Mouse (Mus musculus) stomach, embryonic 15.5 days (tissue): Measurements from ENCODE around the gene Yipf3. TPM values are rescaled to one million over a fixed set of nuclear protein-coding genes. Genes with fewer than 3 reads are reported as not detected.

Source experiments
- ATAC-seq: fragments of 200-750 bp; cut with Nextera tagmentation; 2 replicates; pipeline ENCODE4 v1.8.0; 2017; ENCODE audit warnings: low read depth, moderate number of reproducible peaks, moderate TSS enrichment; ENCODE audit not compliant: insufficient read depth, low FRiP score
- H3K27ac ChIP-seq: fragments of 300-500 bp; sonication (generic); 2 replicates; pipeline ENCODE4 v1.5.1; 2015; ENCODE audit warnings: mild to moderate bottlenecking, inconsistent platforms
- H3K27me3 ChIP-seq: fragments of 300-500 bp; sonication (generic); replicated peaks from 2 replicates; pipeline ENCODE4 v1.6.1; 2015; ENCODE audit warnings: inconsistent platforms
- H3K36me3 ChIP-seq: fragments of 300-500 bp; sonication (generic); 2 replicates; pipeline ENCODE4 v1.6.1; 2015; ENCODE audit warnings: inconsistent platforms
- H3K4me1 ChIP-seq: fragments of 300-500 bp; sonication (generic); 2 replicates; pipeline ENCODE4 v1.6.1; 2015; ENCODE audit warnings: inconsistent platforms
- H3K4me2 ChIP-seq: fragments of 300-500 bp; sonication (generic); 2 replicates; pipeline ENCODE4 v1.6.1; 2015; ENCODE audit warnings: mild to moderate bottlenecking, inconsistent platforms
- H3K4me3 ChIP-seq: fragments of 300-500 bp; sonication (generic); replicated peaks from 2 replicates; pipeline ENCODE4 v1.5.1; 2015; ENCODE audit warnings: inconsistent platforms
- H3K9ac ChIP-seq: fragments of 300-500 bp; sonication (generic); 2 replicates; pipeline ENCODE4 v1.6.1; 2015; ENCODE audit warnings: inconsistent platforms
- H3K9me3 ChIP-seq: fragments of 300-500 bp; sonication (generic); 2 replicates; pipeline ENCODE4 v1.6.1; 2016; ENCODE audit warnings: inconsistent platforms
- WGBS: fragments of 180-500 bp; shearing (Covaris S2); methylation state at CpG from one replicate; pipeline ENCODE4 v1.1.7; 2015; 5-methylcytosine and 5-hydroxymethylcytosine counted together
- polyA plus RNA-seq: library from polyadenylated mRNA; unstranded; fragments of >200 nt; fragmentation: Nextera tagmentation; extraction: Ambion mirVana; gene quantifications from 2 replicates; pipeline ENCODE4 v1.2.1, GENCODE M21; 2015

The Yipf3 gene
- polyA plus RNA-seq = 98.2 and 104 TPM in 2 replicates

GRCm38 (mm10) chr17:46247512-46248188, at the start of gene Yipf3, which contains the start of gene Polr1c:
TSS of gene Yipf3 (plus strand) at chr17:46248080.
TSS of gene Polr1c (minus strand) at chr17:46248054.
- H3K27me3 ChIP-seq = no peaks in the 10 kb centered on the region
- peak; percentile 90 for ATAC-seq
- H3K9me3 ChIP-seq = no peaks in the 10 kb centered on the region
- H3K27ac ChIP-seq = peak within 1 kb of the TSS; percentile 85
- H3K4me2 ChIP-seq = peak within 1 kb of the TSS; percentile 69
- under 1% methylated on average over 53 of the region's 53 CpGs for WGBS
- H3K9ac ChIP-seq = peak within 1 kb of the TSS; percentile 96
- peaks cover 17% of the 10 kb centered on the region for H3K4me1 ChIP-seq
- H3K36me3 ChIP-seq = peaks cover 54% of the 10 kb centered on the region
- H3K4me3 ChIP-seq = peak within 1 kb of the TSS; percentile 75

- peak overlapping the region; percentile 98; the same call in 1 of the 2 replicates for H3K4me3 ChIP-seq
- H3K9me3 ChIP-seq = no peaks in the 10 kb centered on the region
- H3K4me1 ChIP-seq = peaks cover 7% of the 10 kb centered on the region; the same call in 1 of the 2 replicates
- no peak overlapping the region for H3K27ac ChIP-seq
- H3K4me2 ChIP-seq = peak overlapping the region; percentile 70
- peak overlapping the region; percentile 4; the same call in 1 of the 2 replicates for H3K9ac ChIP-seq
- peaks cover 21% of the 10 kb centered on the region for H3K36me3 ChIP-seq
- ATAC-seq = no peak
- no peaks in the 10 kb centered on the region for H3K27me3 ChIP-seq
- 52% methylated on average over 6 of the region's 6 CpGs for WGBS
Measured at GRCm38 (mm10) chr17:46201151-46201550, 46.7 kb upstream of the Yipf3 start.

- under 1% methylated on average over 66 of the region's 66 CpGs for WGBS
- Histone ChIP-seq H3K9ac (peak within 1 kb of the TSS; percentile 89), H3K27ac (peak within 1 kb of the TSS; percentile 90), H3K4me3 (peak within 1 kb of the TSS; percentile 98), H3K36me3 (peaks cover 21% of the 10 kb centered on the region), H3K27me3 (no peaks in the 10 kb centered on the region), H3K4me2 (peak within 1 kb of the TSS; percentile 70), H3K9me3 (no peaks in the 10 kb centered on the region), H3K4me1 (peaks cover 7% of the 10 kb centered on the region; the same call in 1 of the 2 replicates)
- peak; percentile 95 for ATAC-seq
Measured at GRCm38 (mm10) chr17:46202421-46203071, 45.3 kb upstream of the Yipf3 start, which contains the start of the genes Polh and Xpo5. TSS of gene Polh (minus strand) at chr17:46202645. TSS of gene Xpo5 (plus strand) at chr17:46202782.

GRCm38 (mm10) chr17:46203078-46203477, 44.8 kb upstream of the Yipf3 start:
- H3K27ac ChIP-seq = peak overlapping the region; percentile 74
- no peaks in the 10 kb centered on the region for H3K9me3 ChIP-seq
- peak overlapping the region; percentile 98 for H3K4me3 ChIP-seq
- ATAC-seq = no peak; the same call in 1 of the 2 replicates
- peaks cover 21% of the 10 kb centered on the region for H3K36me3 ChIP-seq
- peaks cover 7% of the 10 kb centered on the region; the same call in 1 of the 2 replicates for H3K4me1 ChIP-seq
- H3K4me2 ChIP-seq = peak overlapping the region; percentile 70
- H3K9ac ChIP-seq = peak overlapping the region; percentile 89
- H3K27me3 ChIP-seq = no peaks in the 10 kb centered on the region
- under 1% methylated on average over 20 of the region's 20 CpGs for WGBS

- Histone ChIP-seq H3K27me3 (no peaks in the 10 kb centered on the region), H3K4me1 (peaks cover 7% of the 10 kb centered on the region; the same call in 1 of the 2 replicates), H3K36me3 (peaks cover 47% of the 10 kb centered on the region), H3K4me3 (no peak overlapping the region), H3K9me3 (no peaks in the 10 kb centered on the region), H3K9ac (no peak overlapping the region), H3K27ac (no peak overlapping the region), H3K4me2 (no peak overlapping the region)
- ATAC-seq = no peak
Measured at GRCm38 (mm10) chr17:46206676-46207075, 41.2 kb upstream of the Yipf3 start.

GRCm38 (mm10) chr17:46210550-46210949, 37.3 kb upstream of the Yipf3 start:
- H3K27ac ChIP-seq = no peak overlapping the region
- no peaks in the 10 kb centered on the region for H3K27me3 ChIP-seq
- peaks cover 59% of the 10 kb centered on the region for H3K36me3 ChIP-seq
- no peak for ATAC-seq
- H3K4me3 ChIP-seq = no peak overlapping the region
- H3K4me2 ChIP-seq = no peak overlapping the region
- no peaks in the 10 kb centered on the region for H3K9me3 ChIP-seq
- 83% methylated on average over 3 of the region's 3 CpGs for WGBS
- H3K4me1 ChIP-seq = no peaks in the 10 kb centered on the region
- no peak overlapping the region for H3K9ac ChIP-seq

GRCm38 (mm10) chr17:46221601-46222000, 26.3 kb upstream of the Yipf3 start:
- Histone ChIP-seq H3K4me3 (no peak overlapping the region), H3K27ac (no peak overlapping the region), H3K4me1 (no peaks in the 10 kb centered on the region), H3K9ac (no peak overlapping the region), H3K36me3 (peaks cover 44% of the 10 kb centered on the region), H3K4me2 (no peak overlapping the region), H3K9me3 (no peaks in the 10 kb centered on the region), H3K27me3 (no peaks in the 10 kb centered on the region)
- WGBS = 83% methylated on average over 3 of the region's 3 CpGs
- ATAC-seq = no peak

- Histone ChIP-seq H3K27ac (no peak overlapping the region), H3K9me3 (no peaks in the 10 kb centered on the region), H3K36me3 (peaks cover 51% of the 10 kb centered on the region), H3K4me1 (no peaks in the 10 kb centered on the region), H3K27me3 (no peaks in the 10 kb centered on the region), H3K9ac (no peak overlapping the region), H3K4me3 (no peak overlapping the region), H3K4me2 (no peak overlapping the region)
- no peak for ATAC-seq
- WGBS = 89% methylated on average over 7 of the region's 7 CpGs
Measured at GRCm38 (mm10) chr17:46227576-46227975, 20.3 kb upstream of the Yipf3 start.

GRCm38 (mm10) chr17:46236067-46236466, 11.8 kb upstream of the Yipf3 start:
- 79% methylated on average over 1 of the region's 1 CpGs for WGBS

GRCm38 (mm10) chr17:46237079-46237478, 10.8 kb upstream of the Yipf3 start:
- ATAC-seq = no peak
- peaks cover 64% of the 10 kb centered on the region for H3K36me3 ChIP-seq
- no peaks in the 10 kb centered on the region for H3K4me1 ChIP-seq
- H3K4me2 ChIP-seq = no peak overlapping the region
- WGBS = 85% methylated on average over 6 of the region's 6 CpGs
- H3K27ac ChIP-seq = no peak overlapping the region
- H3K4me3 ChIP-seq = no peak overlapping the region
- no peak overlapping the region for H3K9ac ChIP-seq
- no peaks in the 10 kb centered on the region for H3K9me3 ChIP-seq
- no peaks in the 10 kb centered on the region for H3K27me3 ChIP-seq

More at GRCm38 (mm10) chr17:46236067-46236466, 11.8 kb upstream of the Yipf3 start:
- H3K27me3 ChIP-seq = no peaks in the 10 kb centered on the region
- ATAC-seq = no peak
- no peak overlapping the region for H3K9ac ChIP-seq
- H3K27ac ChIP-seq = no peak overlapping the region
- H3K36me3 ChIP-seq = peaks cover 57% of the 10 kb centered on the region
- H3K4me1 ChIP-seq = no peaks in the 10 kb centered on the region
- no peak overlapping the region for H3K4me2 ChIP-seq
- H3K4me3 ChIP-seq = no peak overlapping the region
- no peaks in the 10 kb centered on the region for H3K9me3 ChIP-seq

- WGBS = 84% methylated on average over 5 of the region's 5 CpGs
- Histone ChIP-seq H3K27ac (no peak overlapping the region), H3K36me3 (peaks cover 68% of the 10 kb centered on the region), H3K9ac (no peak overlapping the region), H3K4me3 (no peak overlapping the region), H3K4me2 (no peak overlapping the region), H3K27me3 (no peaks in the 10 kb centered on the region), H3K4me1 (no peaks in the 10 kb centered on the region), H3K9me3 (no peaks in the 10 kb centered on the region)
- no peak for ATAC-seq
Measured at GRCm38 (mm10) chr17:46237480-46237879, 10.4 kb upstream of the Yipf3 start.

- Histone ChIP-seq H3K4me2 (no peak overlapping the region), H3K9ac (no peak overlapping the region), H3K4me1 (no peaks in the 10 kb centered on the region), H3K27me3 (no peaks in the 10 kb centered on the region), H3K36me3 (peaks cover 70% of the 10 kb centered on the region), H3K9me3 (no peaks in the 10 kb centered on the region), H3K4me3 (no peak overlapping the region), H3K27ac (no peak overlapping the region)
- ATAC-seq = no peak
- 89% methylated on average over 15 of the region's 15 CpGs for WGBS
Measured at GRCm38 (mm10) chr17:46239516-46240114, 8.3 kb upstream of the Yipf3 start.
